Mouse (Mus musculus) thymus, adult 2 months (tissue): Measurements from ENCODE around the gene Myh7. TPM values are rescaled to one million over a fixed set of nuclear protein-coding genes. Genes with fewer than 3 reads are reported as not detected.
"Not testable (repeated sequence)": the region's sequence is repeated elsewhere in the genome, so short reads cannot be mapped to it uniquely, and the experiment has no call there.

Experiments
- DNase-seq: peaks from one replicate; pipeline ENCODE4 v3.0.0; 2021
- H3K27ac ChIP-seq: fragments of 200-500 bp; 2 replicates; pipeline ENCODE4 v1.5.1; 2012; ENCODE audit warnings: low read length, control low read depth; ENCODE audit not compliant: control insufficient read depth, insufficient read depth
- H3K27me3 ChIP-seq: fragments of 200-500 bp; 2 replicates; pipeline ENCODE4 v1.6.1; 2012; ENCODE audit warnings: mild to moderate bottlenecking, low read length, moderate library complexity, mixed read lengths; ENCODE audit not compliant: control insufficient read depth, insufficient read depth
- H3K36me3 ChIP-seq: fragments of 200-500 bp; 2 replicates; pipeline ENCODE4 v1.6.1; 2012; ENCODE audit warnings: mild to moderate bottlenecking, low read length, moderate library complexity; ENCODE audit not compliant: control insufficient read depth, insufficient read depth
- H3K4me1 ChIP-seq: fragments of 200-500 bp; replicated peaks from 2 replicates; pipeline ENCODE4 v1.6.1; 2012; ENCODE audit warnings: low read length; ENCODE audit not compliant: control insufficient read depth, insufficient read depth
- H3K4me3 ChIP-seq: fragments of 200-500 bp; 2 replicates; pipeline ENCODE4 v1.5.1; 2012; ENCODE audit warnings: mild to moderate bottlenecking, low read length, control low read depth, moderate library complexity; ENCODE audit not compliant: control insufficient read depth, insufficient read depth
- CTCF ChIP-seq: fragments of 200-500 bp; IDR thresholded peaks from 2 replicates; pipeline ENCODE4 v1.5.1; 2012; ENCODE audit warnings: mild to moderate bottlenecking, control low read depth, low read length, moderate library complexity, borderline replicate concordance; ENCODE audit not compliant: control insufficient read depth, poor library complexity, insufficient read depth; ENCODE audit errors: extremely low read depth
- POLR2A ChIP-seq: fragments of 200-500 bp; IDR thresholded peaks from 2 replicates; pipeline ENCODE4 v1.6.1; 2012; ENCODE audit warnings: mild to moderate bottlenecking, low read length, control low read depth, moderate library complexity; ENCODE audit not compliant: control insufficient read depth, poor library complexity, insufficient read depth; ENCODE audit errors: extremely low read depth
- WGBS: fragments of 180-500 bp; shearing (Covaris S2); methylation state at CpG from one replicate; pipeline ENCODE4 v1.1.7; 2018; 5-methylcytosine and 5-hydroxymethylcytosine counted together
- polyA plus RNA-seq: library from polyadenylated mRNA; depleted of rRNA; stranded (reverse); fragments of >200 nt; gene quantifications from 2 replicates; pipeline ENCODE4 v1.2.3, GENCODE M21; 2012

The Myh7 gene
- polyA plus RNA-seq, 1 experiment: 0.96 TPM

DNA sequence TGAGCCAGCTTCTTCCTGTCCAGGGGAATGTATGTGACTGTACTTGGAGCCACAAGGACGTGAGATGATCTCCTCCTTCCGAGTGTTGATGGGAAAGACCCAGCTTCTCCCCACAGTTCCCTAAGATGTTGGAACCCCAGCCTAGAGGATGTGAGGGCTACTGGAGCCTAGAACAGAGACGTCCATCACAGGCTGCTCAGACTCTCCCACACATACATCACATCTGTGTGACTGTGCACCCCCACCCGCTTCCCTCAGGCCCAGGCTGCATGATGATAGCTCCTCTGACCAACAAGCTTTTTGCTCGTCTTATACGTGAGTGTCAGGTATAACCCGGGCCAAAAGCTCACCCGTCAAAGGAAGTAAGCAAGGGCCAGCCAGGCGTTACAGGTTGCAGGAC is 45.6 kb downstream of the Myh7 start:
- no peak for TF ChIP-seq CTCF
- no peak for TF ChIP-seq POLR2A
- DNase-seq: no peak
- Histone ChIP-seq H3K27me3 (no peaks in the 10 kb centered on the region; the same call in 1 of the 2 replicates), H3K4me1 (no peaks in the 10 kb centered on the region), H3K36me3 (no peaks in the 10 kb centered on the region), H3K4me3 (no peak overlapping the region), H3K27ac (no peak overlapping the region)
- 86% methylated on average over 9 of the region's 9 CpGs for WGBS

GRCm38 (mm10) chr14:54947008-54947407 is 47.4 kb downstream of the Myh7 start:
- WGBS: 94% methylated on average over 11 of the region's 11 CpGs
- not testable (repeated sequence) for DNase-seq, H3K27ac ChIP-seq, H3K4me1 ChIP-seq, H3K4me3 ChIP-seq, H3K27me3 ChIP-seq, H3K36me3 ChIP-seq

GRCm38 (mm10) chr14:54945975-54946704 is 48.3 kb downstream of the Myh7 start:
- WGBS: 87% methylated on average over 19 of the region's 19 CpGs
- TF ChIP-seq CTCF (no peak), POLR2A (no peak)
- Histone ChIP-seq H3K27ac (no peak overlapping the region), H3K4me1 (peaks cover 6% of the 10 kb centered on the region; the same call in 1 of the 2 replicates), H3K27me3 (no peaks in the 10 kb centered on the region; the same call in 1 of the 2 replicates), H3K36me3 (no peaks in the 10 kb centered on the region), H3K4me3 (no peak overlapping the region)
- DNase-seq: no peak

DNA sequence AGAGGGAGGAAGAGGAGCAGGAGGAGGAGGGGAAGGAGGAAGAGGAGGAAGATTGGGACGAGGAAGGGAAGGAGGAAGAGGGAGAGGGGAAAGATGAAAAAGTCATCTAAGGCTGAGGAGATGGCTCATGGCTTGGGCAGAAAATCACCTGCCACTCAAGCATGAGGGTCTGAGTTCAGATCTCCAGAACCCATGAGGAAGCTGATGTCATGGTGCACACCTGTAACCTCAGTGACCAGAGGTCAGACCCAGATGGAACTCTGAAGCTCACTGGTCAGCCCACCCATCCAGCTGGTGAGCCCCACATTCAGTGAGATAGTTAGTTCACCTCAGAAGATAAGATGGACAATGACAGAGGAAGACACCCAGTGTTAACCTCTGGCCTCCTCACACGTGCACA is 49.5 kb downstream of the Myh7 start:
- Histone ChIP-seq H3K27ac (no peak overlapping the region), H3K36me3 (no peaks in the 10 kb centered on the region), H3K4me3 (no peak overlapping the region), H3K4me1 (peaks cover 9% of the 10 kb centered on the region; the same call in 1 of the 2 replicates), H3K27me3 (no peaks in the 10 kb centered on the region; the same call in 1 of the 2 replicates)
- 75% methylated on average over 2 of the region's 2 CpGs for WGBS
- TF ChIP-seq POLR2A (no peak), CTCF (no peak)
- DNase-seq: no peak

DNA sequence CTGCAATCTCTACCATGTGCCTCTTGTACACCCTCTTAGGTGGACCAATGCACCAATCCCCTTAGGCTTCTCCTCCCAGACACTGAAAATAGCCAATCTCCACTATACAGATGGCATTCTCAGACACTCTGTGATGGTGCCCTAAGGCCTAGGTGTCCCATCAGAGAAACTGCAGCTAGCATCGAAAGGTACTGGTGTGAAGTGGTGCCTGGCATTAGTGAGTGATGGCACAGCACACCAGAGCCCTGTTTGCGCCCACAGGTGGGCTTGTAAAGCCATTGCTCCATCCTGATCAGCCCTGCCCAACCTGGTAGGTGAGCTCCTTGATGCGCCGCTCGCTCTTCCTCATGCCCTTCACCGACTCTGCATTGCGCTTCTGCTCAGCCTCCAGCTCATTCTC is 50.5 kb downstream of the Myh7 start:
- 94% methylated on average over 7 of the region's 7 CpGs for WGBS
- Histone ChIP-seq H3K27me3 (no peaks in the 10 kb centered on the region), H3K4me1 (peaks cover 9% of the 10 kb centered on the region; the same call in 1 of the 2 replicates), H3K4me3 (no peak overlapping the region), H3K36me3 (no peaks in the 10 kb centered on the region), H3K27ac (no peak overlapping the region)
- no peak for TF ChIP-seq CTCF
- TF ChIP-seq POLR2A: no peak
- no peak for DNase-seq

- Histone ChIP-seq H3K27ac (no peak overlapping the region), H3K27me3 (no peaks in the 10 kb centered on the region), H3K36me3 (no peaks in the 10 kb centered on the region), H3K4me3 (no peak overlapping the region), H3K4me1 (peaks cover 9% of the 10 kb centered on the region; the same call in 1 of the 2 replicates)
- DNase-seq: no peak
- 98% methylated on average over 8 of the region's 8 CpGs for WGBS
- TF ChIP-seq CTCF (no peak), POLR2A (no peak)
Observed at GRCm38 (mm10) chr14:54942479-54942878, 51.9 kb downstream of the Myh7 start.
